Mouse (Mus musculus) C2C12 (cell line): ENCODE measurements around the gene Gal3st1.

Source experiments
- CEBPB ChIP-seq: IDR thresholded peaks from one replicate; pipeline ENCODE4 v1.6.1; 2011; ENCODE audit warnings: low read depth, mild to moderate bottlenecking, control low read depth, moderate library complexity
- CTCF ChIP-seq: IDR thresholded peaks from one replicate; pipeline ENCODE4 v1.5.1; 2011; ENCODE audit not compliant: control insufficient read depth, insufficient read depth, insufficient read length
- FOSL1 ChIP-seq: IDR thresholded peaks from one replicate; pipeline ENCODE4 v1.8.0; 2011; ENCODE audit warnings: mild to moderate bottlenecking, low read length; ENCODE audit not compliant: poor library complexity, insufficient read depth, severe bottlenecking
- MAX ChIP-seq: IDR thresholded peaks from one replicate; pipeline ENCODE4 v1.6.1; 2011; ENCODE audit warnings: mild to moderate bottlenecking, control low read depth
- MYOD1 ChIP-seq: IDR thresholded peaks from one replicate; pipeline ENCODE4 v1.6.1; 2011; ENCODE audit warnings: low read depth; ENCODE audit not compliant: control insufficient read depth, insufficient read length
- MYOG ChIP-seq: IDR thresholded peaks from one replicate; pipeline ENCODE4 v1.6.1; 2011; ENCODE audit not compliant: control insufficient read depth, insufficient read length; ENCODE audit errors: extremely low read depth
- USF1 ChIP-seq: IDR thresholded peaks from one replicate; pipeline ENCODE4 v1.6.1; 2011; ENCODE audit warnings: low read depth, mild to moderate bottlenecking, control low read depth, moderate library complexity

- no peak for TF ChIP-seq CTCF
- TF ChIP-seq MAX, result no peak
- no peak for TF ChIP-seq CEBPB
- no peak for TF ChIP-seq MYOG
- no peak for TF ChIP-seq USF1
- TF ChIP-seq MYOD1, result no peak
- TF ChIP-seq FOSL1, result no peak
Observed at GRCm38 (mm10) chr11:4023321-4023720, 39.9 kb downstream of the Gal3st1 start.
